In the genomic region with DNA sequence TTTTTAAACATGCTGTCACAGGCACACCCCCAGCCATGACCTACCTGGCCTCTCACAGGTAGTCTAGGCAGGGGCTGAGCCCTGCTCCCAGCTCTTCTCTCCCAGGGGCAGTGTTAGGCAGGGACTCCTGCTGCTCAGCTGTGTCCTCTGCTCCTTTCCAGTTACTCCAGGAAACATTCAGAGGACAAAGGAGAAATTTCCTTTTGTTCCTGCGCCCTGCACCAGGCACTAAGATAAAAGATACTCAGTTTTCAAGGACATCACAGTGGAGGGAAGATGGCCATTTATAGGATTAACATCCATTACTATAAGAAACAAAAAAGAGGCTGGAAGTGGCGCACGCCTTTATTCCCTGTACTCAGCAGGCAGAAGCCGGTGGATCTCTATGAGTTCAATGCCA, we compare ENCODE assay signal across 18 mouse cellular contexts. TPM values are rescaled to one million over a fixed set of nuclear protein-coding genes. Genes with fewer than 3 reads are reported as not detected.
"Had no signal": no experiment of that assay in that cellular context is flagged by ENCODE, and none has a peak within 500 bp of the region (broad histone marks: within the 10 kb centered on the region; RNA-seq: fewer than 3 reads in every experiment).

No protein-coding gene starts in this region.

- ATAC-seq: lung, postnatal 0 days; midbrain, embryonic 13.5 days; midbrain, embryonic 15.5 days had no signal

- H3K4me2 ChIP-seq: lung, embryonic 15.5 days; midbrain, embryonic 11.5 days; midbrain, embryonic 13.5 days; midbrain, embryonic 15.5 days; neural tube, embryonic 12.5 days; stomach, embryonic 15.5 days had no signal

- H3K4me3 ChIP-seq: lung, embryonic 15.5 days; megakaryocyte, embryonic 14.5 days; midbrain, embryonic 13.5 days; midbrain, embryonic 15.5 days; neural tube, embryonic 12.5 days; stomach, embryonic 15.5 days had no signal

- H3K9ac ChIP-seq: lung, embryonic 15.5 days; midbrain, embryonic 13.5 days; midbrain, embryonic 15.5 days; neural tube, embryonic 12.5 days; stomach, embryonic 15.5 days had no signal

- H3K36me3 ChIP-seq: lung, embryonic 15.5 days; midbrain, embryonic 15.5 days; neural tube, embryonic 12.5 days; stomach, embryonic 15.5 days had no signal

- H3K9me3 ChIP-seq: lung, embryonic 15.5 days; megakaryocyte, embryonic 14.5 days; midbrain, embryonic 13.5 days; midbrain, embryonic 15.5 days; neural tube, embryonic 12.5 days; stomach, embryonic 15.5 days had no signal

- DNase-seq: lung, adult 2 months; lung, postnatal 14 days; lung, postnatal 36 days; right cerebral cortex, postnatal 14 days; thymus, adult 18-20 months; thymus, postnatal 14 days; thymus, postnatal 36 days had no signal

- H3K27ac ChIP-seq: lung, embryonic 15.5 days; macrophage; midbrain, embryonic 13.5 days; midbrain, embryonic 15.5 days; neural tube, embryonic 12.5 days; stomach, embryonic 15.5 days; stomach, postnatal 0 days had no signal

- H3K27me3 ChIP-seq: lung, embryonic 15.5 days; megakaryocyte, embryonic 14.5 days; midbrain, embryonic 13.5 days; midbrain, embryonic 15.5 days; neural tube, embryonic 12.5 days; stomach, embryonic 15.5 days had no signal

RNA-seq across cellular contexts. Expression of gene Gm49373, which starts 23.1 kb away (rescaled TPM):
- polyA plus RNA-seq: macrophage had no signal

RNA-seq across cellular contexts. Expression of gene Zglp1, which starts 29.1 kb away (rescaled TPM):
- polyA plus RNA-seq: lung, adult 2 months; lung, postnatal 0 days; macrophage; midbrain, postnatal 0 days; stomach, embryonic 15.5 days; stomach, postnatal 0 days had no signal
